10 mouse cellular contexts compared by ENCODE assay signal in genomic region chr2:164348980-164349379, GRCm38 (mm10). TPM values are rescaled to one million over a fixed set of nuclear protein-coding genes. Genes with fewer than 3 reads are reported as not detected.
DNase-seq lines count a peak whose midpoint lies in the region; ATAC-seq and TF ChIP-seq lines count a peak whose summit lies in the region.
"Had no signal": no experiment of that assay in that cellular context is flagged by ENCODE, and none has a peak within 500 bp of the region (broad histone marks: within the 10 kb centered on the region; RNA-seq: fewer than 3 reads in every experiment).

No protein-coding gene starts in this region.

- no peaks in the 10 kb centered on the region for H3K4me1 ChIP-seq in kidney, postnatal 0 days (replicated peaks; ENCODE audit: insufficient read depth, low read length)
- no peaks in the 10 kb centered on the region for H3K4me1 ChIP-seq in kidney, embryonic 15.5 days
- 0 out of 2 replicates have a peak, but pooled peaks cover 5% of the 10 kb centered on the region for H3K4me1 ChIP-seq in E14TG2a.4 (replicated peaks; ENCODE audit: low read depth, low read length)
- no peaks in the 10 kb centered on the region for H3K4me1 ChIP-seq in cortical plate, adult 2 months (ENCODE audit: control insufficient read depth, insufficient read depth, low read length)
- H3K4me1 ChIP-seq: limb, embryonic 13.5 days had no signal

- WGBS in kidney, postnatal 0 days, result 98% methylated on average over 3 of the region's 3 CpGs
- WGBS in kidney, embryonic 15.5 days, result 93% methylated on average over 3 of the region's 3 CpGs

- no peaks in the 10 kb centered on the region for H3K27me3 ChIP-seq in kidney, postnatal 0 days (ENCODE audit: insufficient read depth, low read length)
- no peaks in the 10 kb centered on the region for H3K27me3 ChIP-seq in kidney, embryonic 15.5 days
- no peaks in the 10 kb centered on the region; the same call in 1 of the 2 replicates for H3K27me3 ChIP-seq in E14TG2a.4 (ENCODE audit: insufficient read depth, low read length)

- no peak overlapping the region for H3K9ac ChIP-seq in kidney, postnatal 0 days (ENCODE audit: low read depth, low read length)
- H3K9ac ChIP-seq in kidney, embryonic 15.5 days, result no peak overlapping the region
- H3K9ac ChIP-seq: limb, embryonic 13.5 days had no signal

- TF ChIP-seq POLR2A in cortical plate, adult 2 months (IDR thresholded peaks at IDR 0.05; ENCODE audit: extremely low read depth, insufficient read depth, low read length), result no peak

- no peak overlapping the region for H3K4me2 ChIP-seq in kidney, postnatal 0 days (ENCODE audit: low read length)
- no peak overlapping the region for H3K4me2 ChIP-seq in kidney, embryonic 15.5 days
- H3K4me2 ChIP-seq: limb, embryonic 13.5 days had no signal

- H3K4me3 ChIP-seq in kidney, postnatal 0 days (replicated peaks; ENCODE audit: low read depth, low read length), result no peak overlapping the region
- no peak overlapping the region for H3K4me3 ChIP-seq in kidney, embryonic 15.5 days (replicated peaks)
- no peak overlapping the region for H3K4me3 ChIP-seq in E14TG2a.4 (replicated peaks; ENCODE audit: low read length)
- H3K4me3 ChIP-seq in cortical plate, adult 2 months (ENCODE audit: insufficient read depth, low read length), result no peak overlapping the region
- H3K4me3 ChIP-seq: limb, embryonic 13.5 days had no signal

- DNase-seq in CD4-positive, CD25-positive, alpha-beta regulatory T cell, adult 2 months (ENCODE audit: low read depth, low spot score), result peak; percentile 27
- DNase-seq in kidney, postnatal 0 days (ENCODE audit: low spot score), result peak; percentile 34
- DNase-seq in MN1 (ENCODE audit: low spot score), result no peak

- ATAC-seq in CD4-positive, CD25-positive, alpha-beta regulatory T cell, adult 4 months, result no peak
- no peak for ATAC-seq in kidney, postnatal 0 days (replicated peaks; ENCODE audit: low FRiP score, low read depth)
- ATAC-seq in kidney, embryonic 15.5 days (replicated peaks; ENCODE audit: low FRiP score), result no peak
- ATAC-seq in megakaryocyte, adult 5-6 weeks (ENCODE audit: poor library complexity, severe bottlenecking), result peak; percentile 81

- no peaks in the 10 kb centered on the region for H3K9me3 ChIP-seq in kidney, postnatal 0 days (replicated peaks; ENCODE audit: low read length)
- no peaks in the 10 kb centered on the region for H3K9me3 ChIP-seq in kidney, embryonic 15.5 days (replicated peaks)
- no peaks in the 10 kb centered on the region for H3K9me3 ChIP-seq in E14TG2a.4 (ENCODE audit: low read length)
- H3K9me3 ChIP-seq: limb, embryonic 13.5 days had no signal

- no peak overlapping the region for H3K27ac ChIP-seq in kidney, postnatal 0 days
- no peak overlapping the region for H3K27ac ChIP-seq in kidney, embryonic 15.5 days
- no peak overlapping the region for H3K27ac ChIP-seq in cortical plate, adult 2 months (ENCODE audit: insufficient read depth, low read length)
- H3K27ac ChIP-seq: limb, embryonic 13.5 days had no signal

- TF ChIP-seq CTCF in kidney, postnatal 0 days (IDR thresholded peaks at IDR 0.05; ENCODE audit: low read depth), result peak; percentile 64
- TF ChIP-seq CTCF in E14TG2a.4 (conservative IDR thresholded peaks at IDR 0.05; ENCODE audit: low read length), result peak; percentile 60
- peak; percentile 7; the same call in 1 of the 2 replicates for TF ChIP-seq CTCF in cortical plate, adult 2 months (IDR thresholded peaks at IDR 0.05; ENCODE audit: extremely low read depth, insufficient read depth, low read length)

- no peaks in the 10 kb centered on the region for H3K36me3 ChIP-seq in kidney, postnatal 0 days (ENCODE audit: insufficient read depth, low read length)
- H3K36me3 ChIP-seq in kidney, embryonic 15.5 days, result no peaks in the 10 kb centered on the region
- H3K36me3 ChIP-seq in E14TG2a.4 (ENCODE audit: insufficient read depth, low read length), result no peaks in the 10 kb centered on the region
- H3K36me3 ChIP-seq: limb, embryonic 13.5 days had no signal

RNA-seq across cellular contexts. Expression of gene Svs5, which starts 16.4 kb away (rescaled TPM):
- polyA plus RNA-seq in CD4-positive, CD25-positive, alpha-beta regulatory T cell, adult 4 months (2017; shearing (Covaris generic)), result not detected
- not detected in 2 replicates for polyA plus RNA-seq in kidney, postnatal 0 days (2015; fragmentation: Nextera tagmentation; extraction: Ambion mirVana)
- not detected in 2 replicates for polyA plus RNA-seq in kidney, embryonic 15.5 days (2015; fragmentation: Nextera tagmentation; extraction: Ambion mirVana)
- polyA plus RNA-seq in cortical plate, adult 2 months (2012; rRNA removed), result not detected in 2 replicates
- total RNA-seq in megakaryocyte, adult 5-6 weeks (2015), result not detected in 2 replicates
- not detected in 2 replicates for total RNA-seq in megakaryocyte, adult 5-6 weeks (2017)
- polyA plus RNA-seq: frontal cortex, adult 2 months; limb, embryonic 13.5 days had no signal

RNA-seq across cellular contexts. Expression of gene Svs6, which starts 32.4 kb away (rescaled TPM):
- polyA plus RNA-seq in CD4-positive, CD25-positive, alpha-beta regulatory T cell, adult 4 months (2017; shearing (Covaris generic)), result not detected
- polyA plus RNA-seq in kidney, postnatal 0 days (2015; fragmentation: Nextera tagmentation; extraction: Ambion mirVana), result not detected in 2 replicates
- not detected in 2 replicates for polyA plus RNA-seq in kidney, embryonic 15.5 days (2015; fragmentation: Nextera tagmentation; extraction: Ambion mirVana)
- polyA plus RNA-seq in cortical plate, adult 2 months (2012; rRNA removed), result not detected in 2 replicates
- not detected in 2 replicates for total RNA-seq in megakaryocyte, adult 5-6 weeks (2015)
- not detected in 2 replicates for total RNA-seq in megakaryocyte, adult 5-6 weeks (2017)
- polyA plus RNA-seq: frontal cortex, adult 2 months; limb, embryonic 13.5 days had no signal

RNA-seq across cellular contexts. Expression of gene Slpi, which starts 39.9 kb away (rescaled TPM):
- 1 to 10 TPM in 1 of 2 experiments, under 1 TPM in 1; 0.75 to 1.1 TPM for polyA plus RNA-seq in CD4-positive, CD25-positive, alpha-beta regulatory T cell, adult 4 months (2017; shearing (Covaris generic))
- 4.8 and 9.6 TPM in 2 replicates for polyA plus RNA-seq in kidney, postnatal 0 days (2015; fragmentation: Nextera tagmentation; extraction: Ambion mirVana)
- polyA plus RNA-seq in kidney, embryonic 15.5 days (2015; fragmentation: Nextera tagmentation; extraction: Ambion mirVana), result 2.4 and 2.7 TPM in 2 replicates
- polyA plus RNA-seq in cortical plate, adult 2 months (2012; rRNA removed), result 0.33 and 1.5 TPM in 2 replicates
- 454 and 463 TPM in 2 replicates for total RNA-seq in megakaryocyte, adult 5-6 weeks (2015)
- total RNA-seq in megakaryocyte, adult 5-6 weeks (2017), result 81.4 and 109 TPM in 2 replicates

RNA-seq across cellular contexts. Expression of gene Rbpjl, which starts 54.0 kb away (rescaled TPM):
- polyA plus RNA-seq in CD4-positive, CD25-positive, alpha-beta regulatory T cell, adult 4 months (2017; shearing (Covaris generic)), result not detected
- not detected in 2 replicates for polyA plus RNA-seq in kidney, postnatal 0 days (2015; fragmentation: Nextera tagmentation; extraction: Ambion mirVana)
- 0.05 and 0.08 TPM in 2 replicates for polyA plus RNA-seq in kidney, embryonic 15.5 days (2015; fragmentation: Nextera tagmentation; extraction: Ambion mirVana)
- polyA plus RNA-seq in cortical plate, adult 2 months (2012; rRNA removed), result 1.1 and 1.3 TPM in 2 replicates
- total RNA-seq in megakaryocyte, adult 5-6 weeks (2015), result not detected in 2 replicates
- total RNA-seq in megakaryocyte, adult 5-6 weeks (2017), result not detected in 2 replicates

RNA-seq across cellular contexts. Expression of gene Matn4, which starts 56.0 kb away (rescaled TPM):
- not detected for polyA plus RNA-seq in CD4-positive, CD25-positive, alpha-beta regulatory T cell, adult 4 months (2017; shearing (Covaris generic))
- 0.46 and 0.62 TPM in 2 replicates for polyA plus RNA-seq in kidney, postnatal 0 days (2015; fragmentation: Nextera tagmentation; extraction: Ambion mirVana)
- 1.1 and 2.4 TPM in 2 replicates for polyA plus RNA-seq in kidney, embryonic 15.5 days (2015; fragmentation: Nextera tagmentation; extraction: Ambion mirVana)
- polyA plus RNA-seq in cortical plate, adult 2 months (2012; rRNA removed), result 16.2 and 17.4 TPM in 2 replicates
- total RNA-seq in megakaryocyte, adult 5-6 weeks (2015), result not detected in 2 replicates
- not detected in 2 replicates for total RNA-seq in megakaryocyte, adult 5-6 weeks (2017)

Comparison
In these comparisons a context has a peak if more than half of its experiments do, and no peak if none do; other contexts are left out.
1. CTCF ChIP-seq: peak in every context shown above with its lines; median percentile 64 in kidney, postnatal 0 days; 60 in E14TG2a.4; 7 in cortical plate, adult 2 months.